Comparison of ENCODE assay signal across 21 mouse cellular contexts in genomic region chr6:96286276-96286675, GRCm38 (mm10).
A peak's percentile ranks its signal among the peaks of the same experiment; 100 is the strongest.
DNase-seq lines count a peak whose midpoint lies in the region; ATAC-seq and TF ChIP-seq lines count a peak whose summit lies in the region.
"Had no signal": no experiment of that assay in that cellular context is flagged by ENCODE, and none has a peak within 500 bp of the region (broad histone marks: within the 10 kb centered on the region; RNA-seq: fewer than 3 reads in every experiment).

No protein-coding gene starts in this region.

- no peak overlapping the region for H3K27ac ChIP-seq in forebrain, embryonic 12.5 days
- H3K27ac ChIP-seq in forebrain, embryonic 10.5 days, result no peak overlapping the region
- H3K27ac ChIP-seq in neural tube, embryonic 12.5 days, result no peak overlapping the region
- no peak overlapping the region for H3K27ac ChIP-seq in forebrain, postnatal 0 days (ENCODE audit: low read depth, low read length)
- no peak overlapping the region for H3K27ac ChIP-seq in heart, embryonic 10.5 days
- H3K27ac ChIP-seq: embryonic facial prominence, embryonic 10.5 days; limb, embryonic 15.5 days; liver, embryonic 15.5 days had no signal

- DNase-seq in forebrain, embryonic 10.5 days (ENCODE audit: extremely low spot score, low spot score), result no peak
- DNase-seq in neural tube, embryonic 10.5 days (ENCODE audit: extremely low spot score, low spot score), result no peak
- peak; percentile 14 for DNase-seq in forebrain, postnatal 0 days
- peak; percentile 79 for DNase-seq in retina, postnatal 1 day
- DNase-seq in heart, embryonic 10.5 days (ENCODE audit: low spot score), result no peak
- DNase-seq: cerebellum, adult 11-12 months; cerebellum, postnatal 36 days; gastrocnemius, postnatal 14 days; kidney, adult 2 months; kidney, postnatal 10 days; right cerebral cortex, adult 18-20 months; thymus, postnatal 14 days had no signal

- 25% methylated on average over 4 of the region's 4 CpGs for WGBS in forebrain, embryonic 12.5 days
- WGBS in forebrain, embryonic 10.5 days, result 72% methylated on average over 4 of the region's 4 CpGs
- 52% methylated on average over 4 of the region's 4 CpGs for WGBS in neural tube, embryonic 12.5 days
- 17% methylated on average over 4 of the region's 4 CpGs for WGBS in forebrain, postnatal 0 days
- 66% methylated on average over 4 of the region's 4 CpGs for WGBS in heart, embryonic 10.5 days

- H3K36me3 ChIP-seq in forebrain, embryonic 12.5 days (replicated peaks), result no peaks in the 10 kb centered on the region
- H3K36me3 ChIP-seq in forebrain, embryonic 10.5 days (replicated peaks), result no peaks in the 10 kb centered on the region
- no peaks in the 10 kb centered on the region for H3K36me3 ChIP-seq in neural tube, embryonic 12.5 days
- H3K36me3 ChIP-seq in forebrain, postnatal 0 days (ENCODE audit: insufficient read depth), result no peaks in the 10 kb centered on the region
- no peaks in the 10 kb centered on the region for H3K36me3 ChIP-seq in heart, embryonic 10.5 days
- H3K36me3 ChIP-seq: embryonic facial prominence, embryonic 10.5 days; G1E; limb, embryonic 15.5 days; liver, embryonic 15.5 days had no signal

- no peak overlapping the region for H3K9ac ChIP-seq in forebrain, embryonic 12.5 days
- H3K9ac ChIP-seq in neural tube, embryonic 12.5 days, result no peak overlapping the region
- H3K9ac ChIP-seq in forebrain, postnatal 0 days, result no peak overlapping the region
- H3K9ac ChIP-seq: limb, embryonic 15.5 days; liver, embryonic 15.5 days had no signal

- no peaks in the 10 kb centered on the region for H3K9me3 ChIP-seq in forebrain, embryonic 12.5 days
- no peaks in the 10 kb centered on the region for H3K9me3 ChIP-seq in forebrain, embryonic 10.5 days
- H3K9me3 ChIP-seq in neural tube, embryonic 12.5 days, result no peaks in the 10 kb centered on the region
- H3K9me3 ChIP-seq in forebrain, postnatal 0 days (ENCODE audit: low read length), result no peaks in the 10 kb centered on the region
- no peaks in the 10 kb centered on the region for H3K9me3 ChIP-seq in heart, embryonic 10.5 days
- H3K9me3 ChIP-seq: embryonic facial prominence, embryonic 10.5 days; limb, embryonic 15.5 days; liver, embryonic 15.5 days had no signal

- peaks cover 13% of the 10 kb centered on the region; the same call in 1 of the 2 replicates for H3K4me1 ChIP-seq in forebrain, embryonic 12.5 days
- H3K4me1 ChIP-seq in forebrain, embryonic 10.5 days, result peaks cover 31% of the 10 kb centered on the region
- peaks cover 6% of the 10 kb centered on the region; the same call in 1 of the 2 replicates for H3K4me1 ChIP-seq in neural tube, embryonic 12.5 days
- H3K4me1 ChIP-seq in forebrain, postnatal 0 days (ENCODE audit: insufficient read depth), result no peaks in the 10 kb centered on the region
- no peaks in the 10 kb centered on the region for H3K4me1 ChIP-seq in heart, embryonic 10.5 days
- H3K4me1 ChIP-seq: limb, embryonic 15.5 days; liver, embryonic 15.5 days had no signal

- ATAC-seq in forebrain, embryonic 12.5 days (ENCODE audit: low FRiP score), result peak; percentile 88
- peak; percentile 63; the same call in 1 of the 2 replicates for ATAC-seq in neural tube, embryonic 12.5 days (ENCODE audit: low FRiP score, low read depth)
- ATAC-seq in forebrain, postnatal 0 days, result 0 out of 2 replicates have a peak, but pooled peaks have one; percentile 23
- ATAC-seq in erythroid progenitor cell, adult 5-6 weeks (replicated peaks; ENCODE audit: low FRiP score, poor library complexity, severe bottlenecking), result no peak
- ATAC-seq: activated CD4-positive, CD25-positive, alpha-beta regulatory T cell, adult 4 months; inflammation-experienced regulatory T-cells, adult 6 months had no signal

- H3K27me3 ChIP-seq in forebrain, embryonic 12.5 days, result no peaks in the 10 kb centered on the region
- peaks cover 6% of the 10 kb centered on the region; the same call in 1 of the 2 replicates for H3K27me3 ChIP-seq in forebrain, embryonic 10.5 days (ENCODE audit: poor library complexity, severe bottlenecking)
- no peaks in the 10 kb centered on the region for H3K27me3 ChIP-seq in neural tube, embryonic 12.5 days (replicated peaks)
- H3K27me3 ChIP-seq in forebrain, postnatal 0 days (ENCODE audit: insufficient read depth, low read length), result no peaks in the 10 kb centered on the region
- no peaks in the 10 kb centered on the region for H3K27me3 ChIP-seq in heart, embryonic 10.5 days (ENCODE audit: insufficient read depth, poor library complexity, severe bottlenecking)
- H3K27me3 ChIP-seq: limb, embryonic 15.5 days; liver, embryonic 15.5 days had no signal

- no peak overlapping the region for H3K4me3 ChIP-seq in forebrain, embryonic 12.5 days (replicated peaks)
- H3K4me3 ChIP-seq in forebrain, embryonic 10.5 days, result no peak overlapping the region
- no peak overlapping the region for H3K4me3 ChIP-seq in neural tube, embryonic 12.5 days
- H3K4me3 ChIP-seq in forebrain, postnatal 0 days (ENCODE audit: low read depth, low read length), result no peak overlapping the region
- no peak overlapping the region for H3K4me3 ChIP-seq in heart, embryonic 10.5 days
- H3K4me3 ChIP-seq: embryonic facial prominence, embryonic 10.5 days; limb, embryonic 15.5 days; liver, embryonic 15.5 days had no signal

- no peak for TF ChIP-seq CTCF in forebrain, postnatal 0 days (IDR thresholded peaks at IDR 0.05; ENCODE audit: low read depth)

- no peak overlapping the region for H3K4me2 ChIP-seq in forebrain, embryonic 12.5 days
- no peak overlapping the region for H3K4me2 ChIP-seq in neural tube, embryonic 12.5 days (replicated peaks)
- H3K4me2 ChIP-seq in forebrain, postnatal 0 days (ENCODE audit: low read depth), result no peak overlapping the region
- H3K4me2 ChIP-seq: limb, embryonic 15.5 days; liver, embryonic 15.5 days had no signal

Comparison
In these comparisons a context has a peak if more than half of its experiments do, and no peak if none do; other contexts are left out.
1. DNase-seq: peak in forebrain, postnatal 0 days (single experiment) and retina, postnatal 1 day (single experiment); none in forebrain, embryonic 10.5 days (single experiment), neural tube, embryonic 10.5 days (single experiment) and heart, embryonic 10.5 days (single experiment).